Mouse (Mus musculus): Measurements from ENCODE around the gene Mroh3.

- no peak for TF ChIP-seq CTCF (IDR thresholded peaks at IDR 0.05; ENCODE audit: low read depth, low read length)
- TF ChIP-seq POLR2A (IDR thresholded peaks at IDR 0.05; ENCODE audit: borderline replicate concordance, low read depth, low read length), result no peak
These were observed 72.5 kb downstream of the Mroh3 start for GRCm38 (mm10) chr1:136139990-136140640.
